Mouse (Mus musculus) myocyte (in vitro differentiated cells): ENCODE measurements around the gene Socs7. TPM values are rescaled to one million over a fixed set of nuclear protein-coding genes. Genes with fewer than 3 reads are reported as not detected.
A peak's percentile ranks its signal among the peaks of the same experiment; 100 is the strongest.

Source experiments
- H3K27me3 ChIP-seq: one replicate; pipeline ENCODE4 v1.6.1; 2011; ENCODE audit not compliant: control insufficient read depth, insufficient read depth, insufficient read length
- H3K36me3 ChIP-seq: one replicate; pipeline ENCODE4 v1.6.1; 2011; ENCODE audit not compliant: control insufficient read depth, insufficient read depth
- H3K4me2 ChIP-seq: one replicate; pipeline ENCODE4 v1.6.1; 2011; ENCODE audit warnings: low read depth, control low read depth
- H3K4me3 ChIP-seq: one replicate; pipeline ENCODE4 v1.5.1; 2011; ENCODE audit warnings: mild to moderate bottlenecking, control low read depth, moderate library complexity
- H3K79me2 ChIP-seq: one replicate; pipeline ENCODE4 v1.6.1; 2011; ENCODE audit not compliant: control insufficient read depth, insufficient read depth
- H3ac ChIP-seq: one replicate; pipeline ENCODE4 v1.6.1; 2011; ENCODE audit not compliant: control insufficient read depth, insufficient read length
- CEBPB ChIP-seq: IDR thresholded peaks from 2 replicates; pipeline ENCODE4 v1.6.1; 2011; ENCODE audit warnings: mild to moderate bottlenecking, moderate library complexity; ENCODE audit not compliant: poor library complexity, insufficient read depth, severe bottlenecking
- E2F4 ChIP-seq: IDR thresholded peaks from one replicate; pipeline ENCODE4 v1.6.1; 2011; ENCODE audit warnings: mild to moderate bottlenecking, control low read depth, moderate library complexity; ENCODE audit not compliant: insufficient read depth
- MAX ChIP-seq: IDR thresholded peaks from one replicate; pipeline ENCODE4 v1.6.1; 2011; ENCODE audit warnings: low read depth, mild to moderate bottlenecking, control low read depth
- MYOD1 ChIP-seq, 3 experiments: IDR thresholded peaks; one replicate each; pipeline ENCODE4 v1.6.1; 2011; ENCODE audit warnings: control low read depth in 2 of 3, low read depth in 2 of 3, mild to moderate bottlenecking in 2 of 3, moderate library complexity in 1 of 3; ENCODE audit not compliant: insufficient read length in 2 of 3, control insufficient read depth in 1 of 3
- MYOG ChIP-seq, 3 experiments: IDR thresholded peaks; one replicate each; pipeline ENCODE4 v1.6.1; 2011; ENCODE audit warnings: control low read depth in 2 of 3, low read depth in 2 of 3, mild to moderate bottlenecking in 2 of 3; ENCODE audit not compliant: insufficient read length in 2 of 3, control insufficient read depth in 1 of 3, insufficient read depth in 1 of 3
- POLR2A ChIP-seq: IDR thresholded peaks from one replicate; pipeline ENCODE4 v1.6.1; 2011; ENCODE audit warnings: low read depth, mild to moderate bottlenecking, control low read depth, moderate library complexity; ENCODE audit not compliant: insufficient read length
- POLR2AphosphoS2 ChIP-seq: IDR thresholded peaks from one replicate; pipeline ENCODE4 v1.6.1; 2011; ENCODE audit warnings: low read depth, control low read depth; ENCODE audit not compliant: insufficient read length
- REST ChIP-seq: IDR thresholded peaks from one replicate; pipeline ENCODE4 v1.6.1; 2011; ENCODE audit warnings: mild to moderate bottlenecking, control low read depth, moderate library complexity; ENCODE audit not compliant: insufficient read depth, insufficient read length
- SRF ChIP-seq: IDR thresholded peaks from one replicate; pipeline ENCODE4 v1.6.1; 2011; ENCODE audit warnings: low read depth; ENCODE audit not compliant: control insufficient read depth, insufficient read length
- TCF12 ChIP-seq: IDR thresholded peaks from one replicate; pipeline ENCODE4 v1.6.1; 2011; ENCODE audit warnings: mild to moderate bottlenecking, control low read depth; ENCODE audit not compliant: poor library complexity, insufficient read depth, severe bottlenecking
- TCF3 ChIP-seq: IDR thresholded peaks from one replicate; pipeline ENCODE4 v1.6.1; 2011; ENCODE audit warnings: low read depth, control low read depth; ENCODE audit not compliant: insufficient read length
- USF1 ChIP-seq: IDR thresholded peaks from one replicate; pipeline ENCODE4 v1.6.1; 2011; ENCODE audit warnings: low read depth, mild to moderate bottlenecking, control low read depth, moderate library complexity
- polyA plus RNA-seq: library from polyadenylated mRNA; unstranded; fragments of >200 nt; fragmentation: generic; extraction: Trizol; gene quantifications from one replicate; pipeline ENCODE4 v1.2.1, GENCODE M21; 2012; ENCODE audit warnings: missing spikeins

Gene Socs7
- polyA plus RNA-seq, 1 experiment = 19.8 TPM

- H3K4me2 ChIP-seq = no peak overlapping the region
- no peaks in the 10 kb centered on the region for H3K36me3 ChIP-seq
- peak overlapping the region; percentile 85 for H3ac ChIP-seq
- peaks cover 46% of the 10 kb centered on the region for H3K79me2 ChIP-seq
- H3K27me3 ChIP-seq = no peaks in the 10 kb centered on the region
- TF ChIP-seq POLR2AphosphoS2 (no peak), E2F4 (no peak), TCF3 (no peak), USF1 (no peak), SRF (no peak), MAX (no peak), POLR2A (no peak), MYOD1 (IDR thresholded peaks at IDR 0.05; ENCODE audit: control insufficient read depth in 1 of 3, insufficient read length in 2 of 3, low read depth in 2 of 3) (peak in 1 of 3 experiments; percentile 18), CEBPB (no peak), MYOG (IDR thresholded peaks at IDR 0.05; ENCODE audit: control insufficient read depth in 1 of 3, insufficient read depth in 1 of 3, insufficient read length in 2 of 3, low read depth in 2 of 3) (peak in 1 of 3 experiments; percentile 1), REST (no peak)
- H3K4me3 ChIP-seq = peak overlapping the region; percentile 77
These were observed 245 bp downstream of the Socs7 start for GRCm38 (mm10) chr11:97362649-97362942.

DNA sequence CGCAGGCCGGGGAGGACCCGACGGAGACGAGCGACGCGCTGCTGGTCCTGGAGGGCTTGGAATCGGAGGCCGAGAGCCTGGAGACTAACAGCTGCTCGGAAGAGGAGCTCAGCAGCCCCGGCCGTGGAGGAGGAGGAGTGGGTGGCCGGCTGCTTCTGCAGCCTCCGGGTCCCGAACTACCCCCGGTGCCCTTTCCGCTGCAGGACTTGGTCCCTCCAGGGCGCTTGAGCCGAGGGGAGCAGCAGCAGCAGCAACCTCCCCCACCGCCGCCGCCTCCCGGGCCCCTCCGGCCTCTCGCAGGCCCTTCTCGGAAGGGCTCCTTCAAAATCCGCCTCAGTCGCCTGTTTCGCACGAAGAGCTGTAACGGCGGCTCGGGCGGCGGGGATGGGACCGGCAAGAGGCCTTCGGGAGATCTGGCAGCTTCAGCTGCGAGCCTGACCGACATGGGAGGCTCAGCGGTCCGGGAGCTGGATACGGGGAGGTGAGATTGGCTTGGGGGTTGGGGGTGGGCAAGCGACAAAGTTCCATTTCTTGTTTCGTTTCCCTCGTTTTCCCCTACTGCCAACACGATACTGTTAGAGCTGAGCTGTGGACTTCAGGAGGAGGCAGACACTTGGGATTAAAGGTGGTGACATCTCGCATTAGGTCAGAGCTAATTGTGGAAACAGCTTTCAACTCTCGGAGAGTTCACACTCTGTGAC, 742 bp downstream of the Socs7 start:
- Histone ChIP-seq H3ac (peak overlapping the region; percentile 85), H3K4me3 (peak overlapping the region; percentile 77), H3K79me2 (peaks cover 51% of the 10 kb centered on the region), H3K4me2 (peak overlapping the region; percentile 99), H3K27me3 (no peaks in the 10 kb centered on the region), H3K36me3 (no peaks in the 10 kb centered on the region)
- no peak for TF ChIP-seq MAX
- no peak for TF ChIP-seq SRF
- TF ChIP-seq TCF12 = no peak
- TF ChIP-seq MYOD1 (IDR thresholded peaks at IDR 0.05; ENCODE audit: control insufficient read depth in 1 of 3, insufficient read length in 2 of 3, low read depth in 2 of 3) = peak in 1 of 3 experiments; percentile 1
- TF ChIP-seq TCF3 = no peak
- peak in 1 of 3 experiments; percentile 0 for TF ChIP-seq MYOG (IDR thresholded peaks at IDR 0.05; ENCODE audit: control insufficient read depth in 1 of 3, insufficient read depth in 1 of 3, insufficient read length in 2 of 3, low read depth in 2 of 3)
- no peak for TF ChIP-seq REST

DNA sequence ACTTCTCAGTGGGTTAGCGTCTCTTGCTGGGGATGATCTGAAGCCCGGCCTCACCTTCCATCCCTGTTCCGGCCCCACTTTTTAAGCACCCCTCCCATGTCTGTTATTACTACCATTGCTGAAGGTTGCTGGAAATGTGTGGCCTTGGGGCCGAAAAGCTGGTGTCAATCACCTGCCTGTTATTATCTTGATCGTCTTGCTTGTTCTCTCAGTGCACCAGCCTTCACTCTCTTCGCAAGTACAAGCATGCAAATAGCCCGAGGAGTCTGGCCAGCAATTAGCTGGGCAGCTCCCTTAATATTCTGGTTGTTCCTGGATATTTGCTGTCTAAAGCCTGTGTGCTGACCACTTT, 1.3 kb downstream of the Socs7 start:
- Histone ChIP-seq H3ac (peak overlapping the region; percentile 85), H3K27me3 (no peaks in the 10 kb centered on the region), H3K79me2 (peaks cover 56% of the 10 kb centered on the region), H3K36me3 (no peaks in the 10 kb centered on the region), H3K4me2 (peak overlapping the region; percentile 99), H3K4me3 (peak overlapping the region; percentile 77)
- TF ChIP-seq MAX (no peak), MYOD1 (IDR thresholded peaks at IDR 0.05; ENCODE audit: control insufficient read depth in 1 of 3, insufficient read length in 2 of 3, low read depth in 2 of 3) (no peak), SRF (no peak), USF1 (no peak), TCF12 (no peak), CEBPB (no peak), POLR2AphosphoS2 (no peak), MYOG (IDR thresholded peaks at IDR 0.05; ENCODE audit: control insufficient read depth in 1 of 3, insufficient read depth in 1 of 3, insufficient read length in 2 of 3, low read depth in 2 of 3) (no peak), POLR2A (no peak), E2F4 (no peak), TCF3 (no peak)

GRCm38 (mm10) chr11:97365556-97365955, 3.2 kb downstream of the Socs7 start:
- TF ChIP-seq TCF3 = no peak
- H3K79me2 ChIP-seq = peaks cover 75% of the 10 kb centered on the region
- H3K4me3 ChIP-seq = no peak overlapping the region
- peak overlapping the region; percentile 99 for H3K4me2 ChIP-seq
- H3ac ChIP-seq = no peak overlapping the region
- no peaks in the 10 kb centered on the region for H3K27me3 ChIP-seq
- no peaks in the 10 kb centered on the region for H3K36me3 ChIP-seq

DNA sequence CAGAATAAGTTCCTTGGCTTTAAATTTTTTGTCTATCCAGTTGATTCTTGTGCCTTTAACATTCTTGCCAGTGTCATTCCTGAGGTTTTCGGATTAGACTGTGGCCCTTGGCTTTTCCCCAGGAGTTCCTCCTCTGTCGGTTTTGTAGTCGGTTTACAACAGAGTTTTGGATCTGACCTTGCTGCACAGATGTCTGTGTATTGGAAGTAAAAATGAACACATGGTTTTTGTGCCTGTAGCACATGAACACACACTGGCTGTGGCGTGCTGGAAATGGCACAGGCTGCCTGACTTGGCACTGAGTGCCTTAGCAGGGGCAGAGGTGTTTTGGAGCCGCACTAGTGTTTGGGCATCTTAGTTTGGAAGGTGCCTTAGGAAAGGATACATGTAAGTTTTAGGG, 6.2 kb downstream of the Socs7 start:
- Histone ChIP-seq H3K36me3 (no peaks in the 10 kb centered on the region), H3ac (no peak overlapping the region), H3K4me2 (no peak overlapping the region), H3K79me2 (peaks cover 88% of the 10 kb centered on the region), H3K4me3 (no peak overlapping the region), H3K27me3 (no peaks in the 10 kb centered on the region)
- TF ChIP-seq REST = no peak
- no peak for TF ChIP-seq MYOG (IDR thresholded peaks at IDR 0.05; ENCODE audit: control insufficient read depth in 1 of 3, insufficient read depth in 1 of 3, insufficient read length in 2 of 3, low read depth in 2 of 3)
- no peak for TF ChIP-seq MAX
- no peak for TF ChIP-seq CEBPB
- no peak for TF ChIP-seq USF1
- no peak for TF ChIP-seq TCF3
- TF ChIP-seq TCF12 = no peak
- no peak for TF ChIP-seq MYOD1 (IDR thresholded peaks at IDR 0.05; ENCODE audit: control insufficient read depth in 1 of 3, insufficient read length in 2 of 3, low read depth in 2 of 3)
- TF ChIP-seq POLR2AphosphoS2 = no peak
- no peak for TF ChIP-seq POLR2A
- TF ChIP-seq E2F4 = no peak
- TF ChIP-seq SRF = no peak
